Mouse (Mus musculus) v-Abl transformed pro-B cells (cell line): ENCODE measurements around the gene Enah.

ENCODE experiments used
- in situ Hi-C, 2 experiments: fragments of 400-800 bp; cut with MboI; formaldehyde crosslinking; loops; one replicate each; pipeline ENCODE4 v1.15.1; 2025; ENCODE audit not compliant: unreplicated experiment in 2 of 2

Enah gene

GRCm38 (mm10) chr1:182019926-182020801, at the start of gene Enah:
Enah (minus strand) TSS chr1:182019990.
- in situ Hi-C loops, result no loop called here

- in situ Hi-C loops, result no loop called here
Measured at GRCm38 (mm10) chr1:182068136-182068535, 48.3 kb upstream of the Enah start.

GRCm38 (mm10) chr1:182066527-182067465, 47.0 kb upstream of the Enah start:
- in situ Hi-C loops, result no loop called here

- in situ Hi-C loops, result no loop called here
Measured at GRCm38 (mm10) chr1:182063716-182064115, 43.9 kb upstream of the Enah start.

GRCm38 (mm10) chr1:182062801-182063200, 43.0 kb upstream of the Enah start:
- in situ Hi-C loops, result no loop called here

GRCm38 (mm10) chr1:182061203-182061602, 41.4 kb upstream of the Enah start:
- in situ Hi-C loops, result no loop called here

- in situ Hi-C loops, result no loop called here
Measured at GRCm38 (mm10) chr1:182059806-182060205, 40.0 kb upstream of the Enah start.

GRCm38 (mm10) chr1:182057998-182058397, 38.2 kb upstream of the Enah start:
- in situ Hi-C loops, result no loop called here

GRCm38 (mm10) chr1:182055122-182055521, 35.3 kb upstream of the Enah start:
- in situ Hi-C loops, result no loop called here

GRCm38 (mm10) chr1:182054651-182055050, 34.9 kb upstream of the Enah start:
- in situ Hi-C loops, result no loop called here

GRCm38 (mm10) chr1:182052973-182053372, 33.2 kb upstream of the Enah start:
- in situ Hi-C loops, result no loop called here

- in situ Hi-C loops, result no loop called here
Measured at GRCm38 (mm10) chr1:182052385-182052784, 32.6 kb upstream of the Enah start.

- in situ Hi-C loops, result no loop called here
Measured at GRCm38 (mm10) chr1:182049813-182050212, 30.0 kb upstream of the Enah start.

- in situ Hi-C loops, result no loop called here
Measured at GRCm38 (mm10) chr1:182048101-182048500, 28.3 kb upstream of the Enah start.

- in situ Hi-C loops, result no loop called here
Measured at GRCm38 (mm10) chr1:182047016-182047690, 27.4 kb upstream of the Enah start.

- in situ Hi-C loops, result no loop called here
Measured at GRCm38 (mm10) chr1:182045208-182045607, 25.4 kb upstream of the Enah start.

- in situ Hi-C loops, result no loop called here
Measured at GRCm38 (mm10) chr1:182040538-182040937, 20.7 kb upstream of the Enah start.

- in situ Hi-C loops, result no loop called here
Measured at GRCm38 (mm10) chr1:182031757-182032156, 12.0 kb upstream of the Enah start.

GRCm38 (mm10) chr1:182031066-182031465, 11.3 kb upstream of the Enah start:
- in situ Hi-C loops, result no loop called here

GRCm38 (mm10) chr1:182029989-182030649, 10.3 kb upstream of the Enah start:
- in situ Hi-C loops, result no loop called here
